Mouse (Mus musculus) hindbrain, embryonic 13.5 days (tissue): ENCODE measurements around the gene Lnpep. TPM values are rescaled to one million over a fixed set of nuclear protein-coding genes. Genes with fewer than 3 reads are reported as not detected.
"Not testable (repeated sequence)": the region's sequence is repeated elsewhere in the genome, so short reads cannot be mapped to it uniquely, and the experiment has no call there.

Experiments
- ATAC-seq: fragments of 200-750 bp; cut with Nextera tagmentation; 2 replicates; pipeline ENCODE4 v1.8.0; 2017; ENCODE audit warnings: moderate TSS enrichment; ENCODE audit not compliant: low FRiP score
- H3K27ac ChIP-seq: fragments of 300-500 bp; sonication (generic); 2 replicates; pipeline ENCODE4 v1.5.1; 2015; ENCODE audit warnings: inconsistent platforms, mild to moderate bottlenecking, moderate library complexity
- H3K27me3 ChIP-seq: fragments of 300-500 bp; sonication (generic); 2 replicates; pipeline ENCODE4 v1.6.1; 2015; ENCODE audit warnings: mild to moderate bottlenecking, inconsistent platforms
- H3K36me3 ChIP-seq: fragments of 300-500 bp; sonication (generic); 2 replicates; pipeline ENCODE4 v1.6.1; 2015; ENCODE audit warnings: mild to moderate bottlenecking, inconsistent platforms
- H3K4me1 ChIP-seq: fragments of 300-500 bp; sonication (generic); replicated peaks from 2 replicates; pipeline ENCODE4 v1.6.1; 2015; ENCODE audit warnings: inconsistent platforms
- H3K4me2 ChIP-seq: fragments of 300-500 bp; sonication (generic); 2 replicates; pipeline ENCODE4 v1.6.1; 2015; ENCODE audit warnings: inconsistent platforms, mild to moderate bottlenecking, moderate library complexity
- H3K4me3 ChIP-seq: fragments of 300-500 bp; sonication (generic); 2 replicates; pipeline ENCODE4 v1.5.1; 2015; ENCODE audit warnings: mild to moderate bottlenecking, inconsistent platforms
- H3K9ac ChIP-seq: fragments of 300-500 bp; sonication (generic); 2 replicates; pipeline ENCODE4 v1.6.1; 2015; ENCODE audit warnings: mild to moderate bottlenecking, inconsistent platforms
- H3K9me3 ChIP-seq: fragments of 300-500 bp; sonication (generic); 2 replicates; pipeline ENCODE4 v1.6.1; 2016; ENCODE audit warnings: inconsistent platforms
- WGBS: fragments of 180-500 bp; shearing (Covaris S2); methylation state at CpG from one replicate; pipeline ENCODE4 v1.1.7; 2015; 5-methylcytosine and 5-hydroxymethylcytosine counted together
- polyA plus RNA-seq: library from polyadenylated mRNA; unstranded; fragments of >200 nt; fragmentation: Nextera tagmentation; extraction: Ambion mirVana; gene quantifications from 2 replicates; pipeline ENCODE4 v1.2.1, GENCODE M21; 2015

Gene Lnpep
- polyA plus RNA-seq: 8.4 and 8.6 TPM in 2 replicates

GRCm38 (mm10) chr17:17624957-17625586, at the start of gene Lnpep:
Gene Lnpep (minus strand): TSS chr17:17625050.
- WGBS: 0% methylated on average over 44 of the region's 44 CpGs
- Histone ChIP-seq H3K27ac (peak within 1 kb of the TSS; percentile 100), H3K36me3 (no peaks in the 10 kb centered on the region), H3K27me3 (no peaks in the 10 kb centered on the region), H3K9ac (peak within 1 kb of the TSS; percentile 93), H3K9me3 (no peaks in the 10 kb centered on the region), H3K4me2 (peak within 1 kb of the TSS; percentile 76), H3K4me1 (peaks cover 17% of the 10 kb centered on the region), H3K4me3 (peak within 1 kb of the TSS; percentile 91)
- ATAC-seq: peak; percentile 95

- Histone ChIP-seq H3K4me2 (no peak overlapping the region), H3K9me3 (no peaks in the 10 kb centered on the region), H3K27ac (no peak overlapping the region), H3K4me3 (no peak overlapping the region), H3K27me3 (no peaks in the 10 kb centered on the region), H3K9ac (no peak overlapping the region), H3K4me1 (no peaks in the 10 kb centered on the region), H3K36me3 (no peaks in the 10 kb centered on the region)
- ATAC-seq: no peak
- 33% methylated on average over 2 of the region's 2 CpGs for WGBS
Measured at GRCm38 (mm10) chr17:17655829-17656176, 31.0 kb upstream of the Lnpep start.

- WGBS: 35% methylated on average over 10 of the region's 10 CpGs
- Histone ChIP-seq H3K4me3 (no peak overlapping the region), H3K4me1 (no peaks in the 10 kb centered on the region), H3K27me3 (no peaks in the 10 kb centered on the region), H3K36me3 (no peaks in the 10 kb centered on the region), H3K27ac (no peak overlapping the region), H3K9me3 (no peaks in the 10 kb centered on the region), H3K9ac (no peak overlapping the region), H3K4me2 (no peak overlapping the region)
- no peak for ATAC-seq
Measured at GRCm38 (mm10) chr17:17654997-17655828, 30.4 kb upstream of the Lnpep start.

- no peaks in the 10 kb centered on the region for H3K27me3 ChIP-seq
- H3K4me3 ChIP-seq: no peak overlapping the region
- no peaks in the 10 kb centered on the region for H3K36me3 ChIP-seq
- no peaks in the 10 kb centered on the region for H3K4me1 ChIP-seq
- 89% methylated on average over 4 of the region's 4 CpGs for WGBS
- H3K9me3 ChIP-seq: no peaks in the 10 kb centered on the region
- H3K27ac ChIP-seq: no peak overlapping the region
- H3K4me2 ChIP-seq: no peak overlapping the region
- ATAC-seq: no peak
- H3K9ac ChIP-seq: no peak overlapping the region
Measured at GRCm38 (mm10) chr17:17652570-17652969, 27.7 kb upstream of the Lnpep start.

- no peaks in the 10 kb centered on the region for H3K36me3 ChIP-seq
- no peak overlapping the region for H3K27ac ChIP-seq
- H3K4me3 ChIP-seq: no peak overlapping the region
- H3K9ac ChIP-seq: no peak overlapping the region
- H3K27me3 ChIP-seq: no peaks in the 10 kb centered on the region
- 0 out of 2 replicates have a peak, but pooled peaks have one; percentile 57 for ATAC-seq
- 2% methylated on average over 3 of the region's 3 CpGs for WGBS
- H3K4me2 ChIP-seq: no peak overlapping the region
- no peaks in the 10 kb centered on the region for H3K9me3 ChIP-seq
- no peaks in the 10 kb centered on the region for H3K4me1 ChIP-seq
Measured at GRCm38 (mm10) chr17:17645738-17646137, 20.9 kb upstream of the Lnpep start.

GRCm38 (mm10) chr17:17637387-17637786, 12.5 kb upstream of the Lnpep start:
- no peak overlapping the region for H3K9ac ChIP-seq
- WGBS: 84% methylated on average over 3 of the region's 3 CpGs
- H3K9me3 ChIP-seq: no peaks in the 10 kb centered on the region
- no peaks in the 10 kb centered on the region for H3K4me1 ChIP-seq
- H3K4me2 ChIP-seq: no peak overlapping the region
- H3K36me3 ChIP-seq: no peaks in the 10 kb centered on the region
- no peak overlapping the region for H3K4me3 ChIP-seq
- no peaks in the 10 kb centered on the region for H3K27me3 ChIP-seq
- ATAC-seq: no peak
- H3K27ac ChIP-seq: no peak overlapping the region

- Histone ChIP-seq H3K27ac (no peak overlapping the region), H3K9ac (no peak overlapping the region), H3K36me3 (no peaks in the 10 kb centered on the region), H3K27me3 (no peaks in the 10 kb centered on the region), H3K4me2 (no peak overlapping the region), H3K4me1 (no peaks in the 10 kb centered on the region), H3K4me3 (no peak overlapping the region), H3K9me3 (no peaks in the 10 kb centered on the region)
- no peak for ATAC-seq
- 50% methylated on average over 3 of the region's 3 CpGs for WGBS
Measured at GRCm38 (mm10) chr17:17636147-17636546, 11.3 kb upstream of the Lnpep start.

GRCm38 (mm10) chr17:17634033-17634432, 9.2 kb upstream of the Lnpep start:
- H3K9me3 ChIP-seq: no peaks in the 10 kb centered on the region
- H3K27me3 ChIP-seq: no peaks in the 10 kb centered on the region
- WGBS: 90% methylated on average over 2 of the region's 2 CpGs
- ATAC-seq: no peak
- no peak overlapping the region for H3K4me2 ChIP-seq
- no peaks in the 10 kb centered on the region for H3K36me3 ChIP-seq
- no peak overlapping the region for H3K9ac ChIP-seq
- H3K27ac ChIP-seq: no peak overlapping the region
- no peak overlapping the region for H3K4me3 ChIP-seq
- no peaks in the 10 kb centered on the region for H3K4me1 ChIP-seq

- H3K36me3 ChIP-seq: no peaks in the 10 kb centered on the region
- H3K9me3 ChIP-seq: no peaks in the 10 kb centered on the region
- H3K9ac ChIP-seq: no peak overlapping the region
- no peak overlapping the region for H3K27ac ChIP-seq
- no peaks in the 10 kb centered on the region for H3K4me1 ChIP-seq
- H3K4me3 ChIP-seq: no peak overlapping the region
- H3K27me3 ChIP-seq: no peaks in the 10 kb centered on the region
- no peak for ATAC-seq
- H3K4me2 ChIP-seq: no peak overlapping the region
Measured at GRCm38 (mm10) chr17:17631985-17632384, 7.1 kb upstream of the Lnpep start.

GRCm38 (mm10) chr17:17628237-17628879, 3.5 kb upstream of the Lnpep start:
- not testable (repeated sequence) for H3K27ac ChIP-seq, H3K36me3 ChIP-seq, H3K27me3 ChIP-seq, H3K4me2 ChIP-seq, ATAC-seq, H3K9me3 ChIP-seq, H3K4me3 ChIP-seq, H3K4me1 ChIP-seq, H3K9ac ChIP-seq
- WGBS: 83% methylated on average over 7 of the region's 7 CpGs

GRCm38 (mm10) chr17:17627558-17627957, 2.7 kb upstream of the Lnpep start:
- H3K27ac ChIP-seq: no peak overlapping the region
- H3K4me2 ChIP-seq: no peak overlapping the region
- H3K4me1 ChIP-seq: peaks cover 11% of the 10 kb centered on the region
- ATAC-seq: no peak
- H3K9ac ChIP-seq: no peak overlapping the region
- no peaks in the 10 kb centered on the region for H3K27me3 ChIP-seq
- 93% methylated on average over 2 of the region's 2 CpGs for WGBS
- no peaks in the 10 kb centered on the region for H3K9me3 ChIP-seq
- H3K36me3 ChIP-seq: no peaks in the 10 kb centered on the region
- H3K4me3 ChIP-seq: no peak overlapping the region

- H3K27me3 ChIP-seq: no peaks in the 10 kb centered on the region
- peak overlapping the region; percentile 91 for H3K4me3 ChIP-seq
- no peaks in the 10 kb centered on the region for H3K9me3 ChIP-seq
- WGBS: 55% methylated on average over 7 of the region's 7 CpGs
- peak overlapping the region; percentile 76 for H3K4me2 ChIP-seq
- H3K27ac ChIP-seq: peak overlapping the region; percentile 100
- no peak for ATAC-seq
- peaks cover 17% of the 10 kb centered on the region for H3K4me1 ChIP-seq
- H3K36me3 ChIP-seq: no peaks in the 10 kb centered on the region
- peak overlapping the region; percentile 93 for H3K9ac ChIP-seq
Measured at GRCm38 (mm10) chr17:17625887-17626679, 1.2 kb upstream of the Lnpep start.
